Mouse (Mus musculus): ENCODE measurements around the gene Isg15. TPM values are rescaled to one million over a fixed set of nuclear protein-coding genes. Genes with fewer than 3 reads are reported as not detected.

Isg15 gene
- polyA plus RNA-seq, 1 experiment from 2014 or later: 13.8 TPM

DNA sequence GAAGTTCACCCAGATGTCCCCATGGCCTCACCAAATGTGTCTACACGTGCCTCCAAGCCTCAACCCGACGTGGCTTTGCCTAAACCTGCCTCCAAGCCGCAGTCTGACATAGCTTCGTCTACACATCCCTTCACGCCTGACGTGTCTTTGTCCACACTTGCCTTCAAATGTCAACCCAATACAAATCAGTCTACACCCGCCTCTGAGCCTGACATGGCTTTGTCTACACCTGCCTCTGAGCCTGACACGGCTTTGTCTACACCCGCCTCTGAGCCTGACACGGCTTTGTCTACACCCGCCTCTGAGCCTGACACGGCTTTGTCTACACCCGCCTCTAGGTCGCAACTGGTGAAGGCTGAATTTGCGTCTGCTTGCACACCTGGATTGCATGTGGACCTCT lies 17.2 kb upstream of the Isg15 start:
- Histone ChIP-seq H3K9me3 (ENCODE audit: low read length) (no peaks in the 10 kb centered on the region), H3K4me3 (ENCODE audit: low read depth, low read length) (no peak overlapping the region), H3K9ac (replicated peaks; ENCODE audit: low read depth) (no peak overlapping the region), H3K4me1 (ENCODE audit: insufficient read depth, low read depth, low read length) (no peaks in the 10 kb centered on the region), H3K4me2 (replicated peaks; ENCODE audit: low read depth, low read length) (no peak overlapping the region), H3K27ac (ENCODE audit: low read length) (no peak overlapping the region), H3K36me3 (ENCODE audit: insufficient read depth, low read length) (no peaks in the 10 kb centered on the region), H3K27me3 (replicated peaks; ENCODE audit: insufficient read depth, low read length) (no peaks in the 10 kb centered on the region)
- no peak for TF ChIP-seq EP300 (IDR thresholded peaks at IDR 0.05)
- no peak for TF ChIP-seq CTCF (IDR thresholded peaks at IDR 0.05)
- ATAC-seq: no peak
- DNase-seq (ENCODE audit: low spot score): no peak
- WGBS: 79% methylated on average over 13 of the region's 16 CpGs

DNA sequence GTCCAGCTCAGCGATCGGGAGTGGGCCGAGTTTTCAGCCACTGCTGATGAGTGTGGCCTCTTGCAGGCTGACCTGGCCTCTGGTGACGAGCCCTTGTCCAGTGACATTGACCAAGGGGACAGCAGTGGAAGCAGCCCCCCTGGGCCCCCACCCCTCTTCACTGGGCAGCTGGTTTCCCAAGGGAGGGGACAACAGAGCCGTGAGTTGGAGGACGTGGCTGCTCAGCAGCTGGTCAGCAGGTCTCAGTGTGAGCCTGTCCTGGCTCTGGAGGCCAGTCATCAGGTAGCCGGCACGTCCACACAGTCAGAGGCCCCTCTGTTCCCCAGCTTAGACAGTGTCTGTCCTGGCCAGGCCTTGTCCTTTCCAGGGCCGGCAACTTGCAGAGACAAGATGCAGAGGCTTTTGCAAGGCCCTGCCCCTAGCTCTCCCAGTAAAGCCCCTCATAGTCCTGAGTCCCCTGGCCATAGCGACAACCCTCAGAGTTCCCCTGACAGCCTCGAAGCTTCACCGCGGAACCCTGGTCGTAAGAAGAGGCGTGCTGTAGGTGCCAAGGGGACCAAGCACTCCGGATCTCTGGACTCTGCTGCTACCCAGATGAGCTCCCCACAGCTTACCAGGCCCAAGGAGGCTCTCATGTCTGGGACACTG lies 16.5 kb upstream of the Isg15 start:
- no peak overlapping the region for H3K4me2 ChIP-seq (replicated peaks; ENCODE audit: low read depth, low read length)
- WGBS: 76% methylated on average over 16 of the region's 16 CpGs
- H3K9ac ChIP-seq (replicated peaks; ENCODE audit: low read depth): no peak overlapping the region
- no peak for TF ChIP-seq CTCF (IDR thresholded peaks at IDR 0.05)
- no peak for TF ChIP-seq EP300 (IDR thresholded peaks at IDR 0.05)
- H3K9me3 ChIP-seq (ENCODE audit: low read length): no peaks in the 10 kb centered on the region
- no peak overlapping the region for H3K4me3 ChIP-seq (ENCODE audit: low read depth, low read length)
- no peak overlapping the region for H3K27ac ChIP-seq (ENCODE audit: low read length)
- DNase-seq (ENCODE audit: low spot score): no peak
- ATAC-seq: no peak
- no peaks in the 10 kb centered on the region for H3K4me1 ChIP-seq (ENCODE audit: insufficient read depth, low read depth, low read length)
- no peaks in the 10 kb centered on the region for H3K27me3 ChIP-seq (replicated peaks; ENCODE audit: insufficient read depth, low read length)
- H3K36me3 ChIP-seq (ENCODE audit: insufficient read depth, low read length): no peaks in the 10 kb centered on the region

DNA sequence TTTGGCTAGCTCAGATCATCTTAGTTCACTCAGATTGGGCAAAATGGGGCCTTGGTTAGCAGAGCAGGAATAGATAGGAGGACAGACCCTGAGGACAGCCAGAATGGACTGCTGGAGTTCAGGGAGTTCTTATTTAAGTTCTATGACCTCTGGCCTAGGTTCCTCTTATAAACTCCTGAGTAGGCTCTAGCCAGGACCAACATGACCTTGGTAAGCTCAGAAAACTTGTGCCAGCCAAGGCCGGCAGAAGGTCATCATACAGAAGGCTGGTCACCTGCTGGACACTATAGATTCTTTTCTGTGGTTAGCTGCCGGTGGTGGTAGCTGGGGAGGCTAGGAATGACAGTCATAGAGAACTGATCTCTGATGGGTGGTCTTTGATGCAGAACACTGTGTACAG lies 15.6 kb upstream of the Isg15 start:
- TF ChIP-seq EP300 (IDR thresholded peaks at IDR 0.05): no peak
- no peak for TF ChIP-seq CTCF (IDR thresholded peaks at IDR 0.05)
- no peaks in the 10 kb centered on the region for H3K27me3 ChIP-seq (replicated peaks; ENCODE audit: insufficient read depth, low read length)
- no peaks in the 10 kb centered on the region for H3K36me3 ChIP-seq (ENCODE audit: insufficient read depth, low read length)
- no peaks in the 10 kb centered on the region for H3K9me3 ChIP-seq (ENCODE audit: low read length)
- H3K27ac ChIP-seq (ENCODE audit: low read length): no peak overlapping the region
- no peak for ATAC-seq
- 91% methylated on average over 2 of the region's 2 CpGs for WGBS
- no peak overlapping the region for H3K4me3 ChIP-seq (ENCODE audit: low read depth, low read length)
- no peak for DNase-seq (ENCODE audit: low spot score)
- H3K9ac ChIP-seq (replicated peaks; ENCODE audit: low read depth): no peak overlapping the region
- no peaks in the 10 kb centered on the region for H3K4me1 ChIP-seq (ENCODE audit: insufficient read depth, low read depth, low read length)
- H3K4me2 ChIP-seq (replicated peaks; ENCODE audit: low read depth, low read length): no peak overlapping the region

DNA sequence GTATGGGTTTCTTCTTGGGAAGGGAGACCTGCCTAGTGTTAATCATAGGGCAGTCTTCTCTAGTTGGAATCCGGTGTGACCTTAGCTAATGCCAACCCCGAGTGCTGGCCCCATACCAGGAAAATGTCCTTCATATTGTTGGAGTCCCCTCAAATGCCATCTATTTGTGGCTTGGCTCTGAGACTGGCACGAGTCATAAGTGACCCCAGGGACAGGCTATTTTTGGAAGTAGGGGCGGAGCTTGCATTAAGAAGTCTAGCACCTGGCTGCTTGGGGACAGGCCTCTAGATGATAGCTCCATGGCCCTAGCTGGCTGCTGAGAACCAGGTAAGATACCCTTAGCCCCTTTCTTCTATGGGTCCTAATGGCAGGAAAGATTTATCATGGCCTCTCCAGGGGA lies 15.0 kb upstream of the Isg15 start, which contains the start of gene Perm1:
Gene Perm1, plus strand, starts transcription at position 220 of the 400 bp plus-strand sequence.
- no peak within 1 kb of the TSS for H3K27ac ChIP-seq (ENCODE audit: low read length)
- peak; percentile 60 for ATAC-seq
- H3K36me3 ChIP-seq (ENCODE audit: insufficient read depth, low read length): no peaks in the 10 kb centered on the region
- H3K9ac ChIP-seq (replicated peaks; ENCODE audit: low read depth): no peak within 1 kb of the TSS
- H3K4me3 ChIP-seq (ENCODE audit: low read depth, low read length): no peak within 1 kb of the TSS
- no peak for TF ChIP-seq CTCF (IDR thresholded peaks at IDR 0.05)
- peak; percentile 39; the same call in 1 of the 2 replicates for TF ChIP-seq EP300 (IDR thresholded peaks at IDR 0.05)
- 51% methylated on average over 4 of the region's 4 CpGs for WGBS
- no peak within 1 kb of the TSS for H3K4me2 ChIP-seq (replicated peaks; ENCODE audit: low read depth, low read length)
- no peaks in the 10 kb centered on the region for H3K9me3 ChIP-seq (ENCODE audit: low read length)
- peak; percentile 62 for DNase-seq (ENCODE audit: low spot score)
- no peaks in the 10 kb centered on the region for H3K4me1 ChIP-seq (ENCODE audit: insufficient read depth, low read depth, low read length)
- no peaks in the 10 kb centered on the region for H3K27me3 ChIP-seq (replicated peaks; ENCODE audit: insufficient read depth, low read length)

DNA sequence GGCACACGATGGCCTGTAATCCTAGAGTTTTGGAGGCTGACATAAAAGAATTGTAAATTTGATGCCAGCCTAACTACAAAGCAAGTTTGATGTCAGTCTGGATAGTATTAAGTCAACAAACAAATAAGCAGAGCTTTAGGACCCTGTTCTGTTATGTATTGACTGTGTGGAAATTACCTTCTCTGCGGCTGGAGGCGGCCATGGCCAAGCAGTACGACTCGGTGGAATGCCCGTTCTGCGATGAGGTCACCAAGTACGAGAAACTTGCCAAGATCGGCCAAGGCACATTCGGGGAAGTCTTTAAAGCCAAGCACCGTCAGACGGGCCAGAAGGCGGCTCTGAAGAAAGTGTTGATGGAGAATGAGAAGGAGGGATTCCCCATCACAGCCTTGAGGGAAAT lies 12.5 kb upstream of the Isg15 start:
- no peak overlapping the region for H3K4me3 ChIP-seq (ENCODE audit: low read depth, low read length)
- H3K9me3 ChIP-seq (ENCODE audit: low read length): no peaks in the 10 kb centered on the region
- no peak overlapping the region for H3K27ac ChIP-seq (ENCODE audit: low read length)
- H3K27me3 ChIP-seq (replicated peaks; ENCODE audit: insufficient read depth, low read length): no peaks in the 10 kb centered on the region
- H3K9ac ChIP-seq (replicated peaks; ENCODE audit: low read depth): no peak overlapping the region
- ATAC-seq: no peak
- no peak for TF ChIP-seq EP300 (IDR thresholded peaks at IDR 0.05)
- TF ChIP-seq CTCF (IDR thresholded peaks at IDR 0.05): no peak
- no peak for DNase-seq (ENCODE audit: low spot score)
- H3K4me2 ChIP-seq (replicated peaks; ENCODE audit: low read depth, low read length): no peak overlapping the region
- no peaks in the 10 kb centered on the region for H3K4me1 ChIP-seq (ENCODE audit: insufficient read depth, low read depth, low read length)
- no peaks in the 10 kb centered on the region for H3K36me3 ChIP-seq (ENCODE audit: insufficient read depth, low read length)
- 85% methylated on average over 13 of the region's 13 CpGs for WGBS

DNA sequence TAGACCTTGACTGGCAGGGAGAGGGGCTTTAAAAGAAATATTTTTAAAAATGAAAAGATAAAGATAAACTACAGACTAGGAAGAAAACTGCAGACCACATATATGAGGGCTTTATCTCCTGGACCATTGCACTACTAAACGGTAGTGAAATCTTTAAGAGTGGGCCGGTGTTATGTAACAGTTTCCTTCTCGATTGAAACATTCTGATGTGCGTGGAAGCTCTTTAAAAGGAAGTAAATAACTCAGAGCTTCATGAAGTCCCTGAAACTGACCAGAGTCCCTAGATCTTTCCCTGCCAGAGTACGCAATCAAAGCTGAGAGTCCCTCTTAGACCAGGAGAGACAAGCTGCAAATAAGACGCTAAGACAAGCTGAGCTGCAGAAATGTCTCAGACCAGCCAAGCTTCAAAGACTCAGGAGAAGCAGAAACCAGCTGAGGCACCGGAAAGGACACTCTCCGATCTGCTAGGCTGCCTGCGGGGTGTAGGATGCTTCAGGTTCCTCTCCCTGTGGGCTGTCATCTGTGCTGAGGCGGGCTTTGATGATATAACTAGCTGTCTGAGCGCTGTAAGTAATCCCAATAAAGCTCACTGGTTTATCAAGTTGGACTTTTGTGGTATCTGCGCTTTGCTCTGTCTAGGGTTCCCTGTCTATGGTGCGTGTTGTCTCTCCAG lies 9.5 kb upstream of the Isg15 start:
- H3K27me3 ChIP-seq (replicated peaks; ENCODE audit: insufficient read depth, low read length): no peaks in the 10 kb centered on the region
- WGBS: 57% methylated on average over 13 of the region's 13 CpGs
- no peak for DNase-seq (ENCODE audit: low spot score)
- no peak overlapping the region for H3K9ac ChIP-seq (replicated peaks; ENCODE audit: low read depth)
- H3K9me3 ChIP-seq (ENCODE audit: low read length): no peaks in the 10 kb centered on the region
- no peak for ATAC-seq
- H3K4me1 ChIP-seq (ENCODE audit: insufficient read depth, low read depth, low read length): no peaks in the 10 kb centered on the region
- TF ChIP-seq EP300 (IDR thresholded peaks at IDR 0.05): no peak
- no peak for TF ChIP-seq CTCF (IDR thresholded peaks at IDR 0.05)
- H3K36me3 ChIP-seq (ENCODE audit: insufficient read depth, low read length): no peaks in the 10 kb centered on the region
- H3K27ac ChIP-seq (ENCODE audit: low read length): no peak overlapping the region
- no peak overlapping the region for H3K4me3 ChIP-seq (ENCODE audit: low read depth, low read length)
- no peak overlapping the region for H3K4me2 ChIP-seq (replicated peaks; ENCODE audit: low read depth, low read length)
